Mouse (Mus musculus): ENCODE results near the gene Hist1h1a. TPM values are rescaled to one million over a fixed set of nuclear protein-coding genes. Genes with fewer than 3 reads are reported as not detected.
"Not testable (repeated sequence)": the region's sequence is repeated elsewhere in the genome, so short reads cannot be mapped to it uniquely, and the experiment has no call there.

Gene Hist1h1a
- polyA plus RNA-seq, 1 experiment from 2014 or later, result 3.9 TPM

- H3K36me3 ChIP-seq (ENCODE audit: control insufficient read depth, insufficient read depth, low read length); H3K27me3 ChIP-seq (replicated peaks; ENCODE audit: control insufficient read depth, insufficient read depth, low read length); H3K9me3 ChIP-seq (ENCODE audit: control insufficient read depth, low read length): not testable (repeated sequence)
- Histone ChIP-seq H3K4me1 (replicated peaks; ENCODE audit: control insufficient read depth, insufficient read depth, low read length) (peaks cover 18% of the 10 kb centered on the region), H3K4me2 (peak within 1 kb of the TSS; percentile 60), H3K9ac (ENCODE audit: low read depth, low read length) (peak within 1 kb of the TSS; percentile 88), H3K27ac (ENCODE audit: low read depth, low read length) (peak within 1 kb of the TSS; percentile 100), H3K4me3 (ENCODE audit: low read depth, low read length) (peak within 1 kb of the TSS; percentile 47)
- ATAC-seq (replicated peaks; ENCODE audit: low FRiP score) (peak; percentile 80), DNase-seq (ENCODE audit: low spot score) (peak; percentile 84)
- WGBS, result under 1% methylated on average over 37 of the region's 58 CpGs
Observed at GRCm38 (mm10) chr13:23746201-23747080, 17.0 kb upstream of the Hist1h1a start, which contains the start of gene Hist1h2bb. Hist1h2bb (plus strand) TSS chr13:23746734.

GRCm38 (mm10) chr13:23747081-23747891, 16.2 kb upstream of the Hist1h1a start:
- no peaks in the 10 kb centered on the region for H3K36me3 ChIP-seq (ENCODE audit: control insufficient read depth, insufficient read depth, low read length)
- peak overlapping the region; percentile 100 for H3K27ac ChIP-seq (ENCODE audit: low read depth, low read length)
- peak overlapping the region; percentile 60 for H3K4me2 ChIP-seq
- peak overlapping the region; percentile 74 for H3K9ac ChIP-seq (ENCODE audit: low read depth, low read length)
- no peak for DNase-seq (ENCODE audit: low spot score)
- H3K4me1 ChIP-seq (replicated peaks; ENCODE audit: control insufficient read depth, insufficient read depth, low read length), result peaks cover 11% of the 10 kb centered on the region
- H3K9me3 ChIP-seq (ENCODE audit: control insufficient read depth, low read length), result no peaks in the 10 kb centered on the region
- peak overlapping the region; percentile 16 for H3K4me3 ChIP-seq (ENCODE audit: low read depth, low read length)
- no peaks in the 10 kb centered on the region for H3K27me3 ChIP-seq (replicated peaks; ENCODE audit: control insufficient read depth, insufficient read depth, low read length)
- ATAC-seq (replicated peaks; ENCODE audit: low FRiP score), result peak; percentile 8
- 7% methylated on average over 11 of the region's 13 CpGs for WGBS

- Histone ChIP-seq H3K4me1 (replicated peaks; ENCODE audit: control insufficient read depth, insufficient read depth, low read length) (peaks cover 11% of the 10 kb centered on the region), H3K4me2 (peak overlapping the region; percentile 60), H3K27me3 (replicated peaks; ENCODE audit: control insufficient read depth, insufficient read depth, low read length) (no peaks in the 10 kb centered on the region), H3K9me3 (ENCODE audit: control insufficient read depth, low read length) (no peaks in the 10 kb centered on the region), H3K4me3 (ENCODE audit: low read depth, low read length) (peak overlapping the region; percentile 16; the same call in 1 of the 2 replicates), H3K9ac (ENCODE audit: low read depth, low read length) (peak overlapping the region; percentile 74), H3K27ac (ENCODE audit: low read depth, low read length) (peak overlapping the region; percentile 100), H3K36me3 (ENCODE audit: control insufficient read depth, insufficient read depth, low read length) (no peaks in the 10 kb centered on the region)
- ATAC-seq (replicated peaks; ENCODE audit: low FRiP score) (no peak), DNase-seq (ENCODE audit: low spot score) (no peak)
- 5% methylated on average over 4 of the region's 4 CpGs for WGBS
Observed at GRCm38 (mm10) chr13:23747892-23748288, 15.6 kb upstream of the Hist1h1a start.

GRCm38 (mm10) chr13:23749563-23750121, 13.8 kb upstream of the Hist1h1a start:
- no peaks in the 10 kb centered on the region for H3K27me3 ChIP-seq (replicated peaks; ENCODE audit: control insufficient read depth, insufficient read depth, low read length)
- H3K4me3 ChIP-seq (ENCODE audit: low read depth, low read length), result no peak overlapping the region
- no peak for ATAC-seq (replicated peaks; ENCODE audit: low FRiP score)
- H3K9me3 ChIP-seq (ENCODE audit: control insufficient read depth, low read length), result no peaks in the 10 kb centered on the region
- no peak for DNase-seq (ENCODE audit: low spot score)
- WGBS, result 83% methylated on average over 5 of the region's 5 CpGs
- peaks cover 13% of the 10 kb centered on the region for H3K4me1 ChIP-seq (replicated peaks; ENCODE audit: control insufficient read depth, insufficient read depth, low read length)
- no peak overlapping the region for H3K9ac ChIP-seq (ENCODE audit: low read depth, low read length)
- H3K36me3 ChIP-seq (ENCODE audit: control insufficient read depth, insufficient read depth, low read length), result no peaks in the 10 kb centered on the region
- H3K4me2 ChIP-seq, result no peak overlapping the region
- peak overlapping the region; percentile 94 for H3K27ac ChIP-seq (ENCODE audit: low read depth, low read length)

DNA sequence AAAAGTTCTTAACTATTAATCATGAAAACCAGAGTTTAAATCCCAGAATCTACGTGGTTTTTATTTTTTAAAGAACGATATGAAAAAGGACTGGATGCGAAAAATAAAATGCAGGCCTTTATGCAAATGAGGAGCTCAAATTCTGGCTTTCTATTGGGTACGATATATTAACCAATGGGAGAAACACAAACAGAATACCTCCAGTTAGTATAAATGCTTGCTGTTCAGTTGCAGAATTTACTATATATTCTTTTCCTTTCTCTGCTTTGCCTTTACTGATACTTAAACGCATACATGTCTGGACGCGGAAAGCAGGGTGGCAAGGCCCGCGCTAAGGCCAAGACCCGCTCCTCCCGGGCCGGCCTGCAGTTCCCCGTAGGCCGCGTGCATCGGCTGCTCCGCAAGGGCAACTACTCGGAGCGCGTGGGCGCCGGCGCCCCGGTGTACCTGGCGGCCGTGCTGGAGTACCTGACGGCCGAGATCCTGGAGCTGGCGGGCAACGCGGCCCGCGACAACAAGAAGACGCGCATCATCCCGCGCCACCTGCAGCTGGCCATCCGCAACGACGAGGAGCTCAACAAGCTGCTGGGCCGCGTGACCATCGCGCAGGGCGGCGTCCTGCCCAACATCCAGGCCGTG, 12.5 kb upstream of the Hist1h1a start, which contains the start of gene Hist1h2ab:
Gene Hist1h2ab, plus strand, starts transcription at position 288 of the 639 bp plus-strand sequence.
- DNase-seq (ENCODE audit: low spot score) (peak; percentile 82), ATAC-seq (replicated peaks; ENCODE audit: low FRiP score) (peak; percentile 44)
- WGBS, result under 1% methylated on average over 25 of the region's 47 CpGs

GRCm38 (mm10) chr13:23751478-23751956, 11.9 kb upstream of the Hist1h1a start:
- WGBS, result 1% methylated on average over 11 of the region's 11 CpGs
- ATAC-seq (replicated peaks; ENCODE audit: low FRiP score), result peak; percentile 10

More for the DNA sequence above, 12.5 kb upstream of the Hist1h1a start, which contains the start of gene Hist1h2ab:
- peak within 1 kb of the TSS; percentile 94 for H3K27ac ChIP-seq (ENCODE audit: low read depth, low read length)
- H3K9me3 ChIP-seq (ENCODE audit: control insufficient read depth, low read length); H3K27me3 ChIP-seq (replicated peaks; ENCODE audit: control insufficient read depth, insufficient read depth, low read length); H3K36me3 ChIP-seq (ENCODE audit: control insufficient read depth, insufficient read depth, low read length): not testable (repeated sequence)
- H3K4me3 ChIP-seq (ENCODE audit: low read depth, low read length), result peak within 1 kb of the TSS; percentile 43
- H3K4me1 ChIP-seq (replicated peaks; ENCODE audit: control insufficient read depth, insufficient read depth, low read length), result peaks cover 15% of the 10 kb centered on the region
- peak within 1 kb of the TSS; percentile 84 for H3K9ac ChIP-seq (ENCODE audit: low read depth, low read length)
- H3K4me2 ChIP-seq, result peak within 1 kb of the TSS; percentile 58

GRCm38 (mm10) chr13:23752067-23752741, 11.3 kb upstream of the Hist1h1a start, which contains the start of gene Hist1h3b:
Hist1h3b (plus strand) TSS chr13:23752267.
- peak; percentile 85 for ATAC-seq (replicated peaks; ENCODE audit: low FRiP score)
- peak; percentile 85 for DNase-seq (ENCODE audit: low spot score)
- Histone ChIP-seq H3K9ac (ENCODE audit: low read depth, low read length) (peak within 1 kb of the TSS; percentile 84), H3K4me2 (peak within 1 kb of the TSS; percentile 58), H3K4me1 (replicated peaks; ENCODE audit: control insufficient read depth, insufficient read depth, low read length) (peaks cover 16% of the 10 kb centered on the region), H3K27ac (ENCODE audit: low read depth, low read length) (peak within 1 kb of the TSS; percentile 94), H3K4me3 (ENCODE audit: low read depth, low read length) (peak within 1 kb of the TSS; percentile 47)
- not testable (repeated sequence) for H3K36me3 ChIP-seq (ENCODE audit: control insufficient read depth, insufficient read depth, low read length); H3K9me3 ChIP-seq (ENCODE audit: control insufficient read depth, low read length); H3K27me3 ChIP-seq (replicated peaks; ENCODE audit: control insufficient read depth, insufficient read depth, low read length)
- WGBS, result 1% methylated on average over 16 of the region's 47 CpGs

More at GRCm38 (mm10) chr13:23751478-23751956, 11.9 kb upstream of the Hist1h1a start:
- Histone ChIP-seq H3K4me3 (ENCODE audit: low read depth, low read length) (peak overlapping the region; percentile 43), H3K4me1 (replicated peaks; ENCODE audit: control insufficient read depth, insufficient read depth, low read length) (peaks cover 15% of the 10 kb centered on the region), H3K36me3 (ENCODE audit: control insufficient read depth, insufficient read depth, low read length) (no peaks in the 10 kb centered on the region), H3K27me3 (replicated peaks; ENCODE audit: control insufficient read depth, insufficient read depth, low read length) (no peaks in the 10 kb centered on the region), H3K9ac (ENCODE audit: low read depth, low read length) (peak overlapping the region; percentile 84), H3K4me2 (peak overlapping the region; percentile 58), H3K9me3 (ENCODE audit: control insufficient read depth, low read length) (no peaks in the 10 kb centered on the region), H3K27ac (ENCODE audit: low read depth, low read length) (peak overlapping the region; percentile 94)
- no peak for DNase-seq (ENCODE audit: low spot score)
